Mouse (Mus musculus) kidney, adult 11 months (tissue): ENCODE measurements at regions not wholly inside any gene's neighbourhood (a gene's known extent, or its start where the extent isn't known, plus 50 kb on each side); places are given as distances from the start of the nearest gene placed in this dataset.

Source experiments
- DNase-seq: peaks from one replicate; pipeline ENCODE4 v3.0.0; 2022

GRCm38 (mm10) chr16:75487915-75488314 is 97.9 kb downstream of the Lipi start:
- DNase-seq = no peak

GRCm38 (mm10) chr16:75483878-75484277 is 102.0 kb downstream of the Lipi start:
- no peak for DNase-seq

GRCm38 (mm10) chr16:75465420-75465975 is 120.4 kb downstream of the Lipi start:
- DNase-seq = no peak

- no peak for DNase-seq
Measured at GRCm38 (mm10) chr16:75462136-75462535, 123.7 kb downstream of the Lipi start.

- DNase-seq = no peak
Measured at GRCm38 (mm10) chr16:75446901-75447514, 138.9 kb downstream of the Lipi start.

- DNase-seq = no peak
Measured at GRCm38 (mm10) chr16:75439296-75439695, 146.6 kb downstream of the Lipi start.

- no peak for DNase-seq
Measured at GRCm38 (mm10) chr16:75433227-75433626, 152.6 kb downstream of the Lipi start.

- no peak for DNase-seq
Measured at GRCm38 (mm10) chr16:75384526-75385222, 201.2 kb downstream of the Lipi start.

GRCm38 (mm10) chr16:75381191-75381590 is 204.7 kb downstream of the Lipi start:
- no peak for DNase-seq

GRCm38 (mm10) chr16:75369700-75370099 is 216.2 kb downstream of the Lipi start:
- DNase-seq = no peak

- no peak for DNase-seq
Measured at GRCm38 (mm10) chr16:75366727-75367126, 219.1 kb downstream of the Lipi start.

- DNase-seq = no peak
Measured at GRCm38 (mm10) chr16:75365361-75365994, 220.4 kb downstream of the Lipi start.

- no peak for DNase-seq
Measured at GRCm38 (mm10) chr16:75362095-75362494, 223.8 kb downstream of the Lipi start.

- no peak for DNase-seq
Measured at GRCm38 (mm10) chr16:75360791-75361190, 225.1 kb downstream of the Lipi start.

- DNase-seq = no peak
Measured at GRCm38 (mm10) chr16:75353394-75353793, 232.5 kb downstream of the Lipi start.

- no peak for DNase-seq
Measured at GRCm38 (mm10) chr16:75344201-75344927, 241.5 kb downstream of the Lipi start.

- DNase-seq = no peak
Measured at GRCm38 (mm10) chr16:75343028-75343901, 242.6 kb downstream of the Lipi start.

- no peak for DNase-seq
Measured at GRCm38 (mm10) chr16:75334228-75334627, 251.6 kb downstream of the Lipi start.

- no peak for DNase-seq
Measured at GRCm38 (mm10) chr16:75333750-75334149, 252.1 kb downstream of the Lipi start.

GRCm38 (mm10) chr16:75332853-75333252 is 253.0 kb downstream of the Lipi start:
- no peak for DNase-seq

- no peak for DNase-seq
Measured at GRCm38 (mm10) chr16:75325296-75325695, 260.6 kb downstream of the Lipi start.

GRCm38 (mm10) chr16:75304743-75305142 is 281.1 kb downstream of the Lipi start:
- no peak for DNase-seq
